Mouse (Mus musculus) large intestine, adult 2 months (tissue): ENCODE results near the gene B3glct. TPM values are rescaled to one million over a fixed set of nuclear protein-coding genes. Genes with fewer than 3 reads are reported as not detected.

Source experiments
- DNase-seq: peaks from one replicate; pipeline ENCODE4 v3.0.0-alpha.2; 2012; ENCODE audit warnings: low read depth, low spot score
- whole genome bisulfite sequencing: fragments of 180-500 bp; shearing (Covaris S2); methylation state at CpG from one replicate; pipeline ENCODE4 v1.1.7; 2018; 5-methylcytosine and 5-hydroxymethylcytosine counted together
- polyA plus RNA-seq: library from polyadenylated mRNA; depleted of rRNA; stranded (reverse); fragments of >200 nt; gene quantifications from 2 replicates; pipeline ENCODE4 v1.2.3, GENCODE M21; 2012; rRNA removed

B3glct gene
- polyA plus RNA-seq, 1 experiment: 6.5 TPM

DNA sequence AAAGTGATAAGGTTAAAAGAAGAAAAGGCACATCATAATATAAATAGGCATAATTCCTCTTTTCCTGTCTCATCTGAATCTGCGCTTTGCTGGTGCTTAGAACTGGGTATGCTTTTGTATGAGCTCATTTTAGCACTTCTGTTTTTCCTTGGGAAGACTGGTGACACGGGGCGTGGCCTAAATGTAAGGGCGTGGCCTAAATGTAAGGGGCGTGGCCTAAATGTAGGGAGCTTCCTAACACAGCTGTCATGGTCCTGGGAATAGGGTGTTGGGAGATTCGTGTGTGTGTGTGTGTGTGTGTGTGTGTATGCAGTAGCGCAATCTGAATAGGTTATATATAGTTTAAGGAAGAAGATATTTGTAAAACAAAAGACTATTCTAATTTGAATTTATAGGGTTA, 62.1 kb downstream of the B3glct start:
- DNase-seq: no peak
- WGBS: 92% methylated on average over 7 of the region's 7 CpGs

DNA sequence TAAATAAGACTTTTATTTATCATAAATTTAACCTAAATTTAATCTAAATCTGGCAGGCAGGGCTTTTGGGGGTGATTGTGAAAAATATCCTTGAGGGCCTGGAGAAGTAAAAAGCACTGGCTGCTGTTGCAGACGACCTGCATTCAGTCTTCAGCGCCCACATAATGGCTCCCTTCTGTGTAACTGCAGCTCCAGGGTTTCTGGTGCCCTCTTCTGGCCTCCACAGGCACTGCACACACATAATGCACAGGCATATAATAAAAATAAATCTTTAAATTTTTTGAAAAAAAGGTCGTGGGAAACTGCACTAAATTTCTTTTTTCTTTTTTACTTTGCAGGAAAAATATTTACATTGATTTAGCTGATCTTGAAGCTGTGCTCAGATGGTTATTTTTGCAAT, 62.7 kb downstream of the B3glct start:
- no peak for DNase-seq
- 84% methylated on average over 3 of the region's 3 CpGs for WGBS

DNA sequence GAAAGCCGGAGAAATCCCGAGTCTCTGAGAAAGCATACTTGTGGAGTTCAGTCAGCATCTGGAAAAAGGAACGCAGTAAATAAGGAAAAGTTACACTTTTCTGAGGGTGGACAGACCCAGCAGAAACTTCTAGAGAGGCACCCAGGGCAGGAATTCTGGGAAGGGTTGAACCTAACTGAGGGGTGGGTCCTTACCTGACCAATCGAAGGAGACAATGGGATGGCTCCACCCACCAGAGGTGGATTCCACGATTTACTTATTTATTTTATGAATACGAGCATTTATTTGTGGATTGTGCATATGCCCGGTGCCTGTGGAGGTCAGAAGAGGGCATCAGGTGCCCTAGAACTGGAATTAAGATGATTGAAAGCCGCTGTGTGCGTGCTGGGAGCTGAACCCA, 64.3 kb downstream of the B3glct start:
- DNase-seq: no peak
- WGBS: 90% methylated on average over 9 of the region's 9 CpGs

DNA sequence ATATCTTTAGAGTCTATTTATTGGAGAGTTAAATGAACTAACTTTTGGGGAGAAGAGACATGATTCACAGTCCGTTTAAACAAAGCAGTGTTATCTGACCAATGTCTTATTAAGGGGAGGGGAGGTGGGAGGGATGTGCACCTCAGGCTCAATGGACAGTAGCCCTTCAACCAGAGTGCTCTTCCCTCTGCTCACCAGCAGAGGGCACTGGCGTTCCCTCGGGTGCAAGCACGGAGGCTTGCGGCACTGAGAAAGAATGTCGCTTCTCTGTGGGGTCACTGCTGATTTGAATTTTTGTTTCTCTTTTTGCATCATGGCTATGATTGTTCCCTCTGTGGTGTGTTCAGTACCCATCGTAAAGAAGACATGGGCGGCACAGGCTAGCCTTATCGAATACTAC, 67.0 kb downstream of the B3glct start:
- DNase-seq: no peak
- WGBS: 96% methylated on average over 9 of the region's 9 CpGs

DNA sequence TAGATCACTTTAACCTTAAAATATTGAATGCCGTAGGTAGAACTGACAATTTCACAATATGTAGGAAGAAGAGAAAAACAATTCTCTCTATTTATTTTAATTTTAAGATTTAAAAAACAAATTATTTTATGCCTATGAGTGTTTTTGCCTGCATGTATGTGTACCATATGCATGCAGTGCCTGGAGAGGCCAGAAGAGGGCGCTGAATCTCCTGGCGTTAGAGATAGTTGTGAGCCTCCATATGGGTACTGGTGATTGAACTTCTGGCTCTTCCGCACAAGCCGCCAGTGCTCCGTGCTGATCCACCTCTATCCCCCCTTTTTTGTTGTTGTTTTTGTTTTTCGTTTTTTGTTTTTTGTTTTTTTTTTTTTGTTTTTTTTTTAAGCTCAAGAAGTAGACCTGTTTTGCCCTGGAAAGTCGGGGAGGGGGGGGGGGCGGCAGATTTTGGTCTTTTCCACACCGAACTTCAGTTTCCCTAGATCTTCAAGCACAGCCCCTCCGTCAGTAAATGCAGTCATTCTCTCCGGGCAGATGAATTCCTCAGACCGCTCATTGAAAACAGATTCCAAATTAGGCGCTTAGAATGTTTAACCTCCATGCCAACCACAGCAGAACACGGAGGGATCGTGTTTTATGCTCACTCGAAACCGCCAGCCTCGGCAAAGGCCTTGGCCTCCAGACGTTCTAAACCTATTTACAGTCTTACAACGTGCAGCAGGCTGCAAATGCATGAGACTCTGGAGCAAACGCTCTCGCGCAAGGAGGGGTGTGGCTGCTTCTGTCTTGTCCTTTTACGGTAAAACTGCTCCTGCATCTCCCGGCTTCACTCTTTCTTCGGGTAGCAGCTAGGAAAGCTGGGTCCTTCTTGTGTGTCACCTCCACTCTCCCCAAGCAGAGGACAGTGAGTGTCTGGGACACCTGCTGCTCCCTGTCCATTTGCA, 70.9 kb downstream of the B3glct start:
- 80% methylated on average over 27 of the region's 27 CpGs for WGBS
- no peak for DNase-seq

DNA sequence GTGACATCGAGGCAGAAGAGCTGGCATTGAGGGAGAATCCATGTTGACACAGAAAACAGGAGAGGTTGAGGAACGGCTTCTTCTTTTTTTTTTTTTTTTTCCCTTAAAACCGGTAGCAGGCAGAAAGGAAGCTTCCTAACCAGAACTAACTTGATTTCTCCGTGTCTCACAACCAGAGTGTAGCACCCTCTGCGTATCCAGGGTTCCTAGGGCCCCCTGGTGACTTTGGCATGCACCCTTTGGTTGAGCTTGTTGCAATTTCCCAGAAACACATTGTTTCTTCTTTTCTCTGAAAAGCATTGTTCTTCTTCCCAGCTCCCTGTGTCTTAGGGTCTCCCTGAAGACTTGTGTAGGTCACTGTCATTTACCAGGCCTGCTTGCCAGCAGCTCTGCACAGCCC, 73.8 kb downstream of the B3glct start:
- DNase-seq: no peak
- 68% methylated on average over 5 of the region's 5 CpGs for WGBS

DNA sequence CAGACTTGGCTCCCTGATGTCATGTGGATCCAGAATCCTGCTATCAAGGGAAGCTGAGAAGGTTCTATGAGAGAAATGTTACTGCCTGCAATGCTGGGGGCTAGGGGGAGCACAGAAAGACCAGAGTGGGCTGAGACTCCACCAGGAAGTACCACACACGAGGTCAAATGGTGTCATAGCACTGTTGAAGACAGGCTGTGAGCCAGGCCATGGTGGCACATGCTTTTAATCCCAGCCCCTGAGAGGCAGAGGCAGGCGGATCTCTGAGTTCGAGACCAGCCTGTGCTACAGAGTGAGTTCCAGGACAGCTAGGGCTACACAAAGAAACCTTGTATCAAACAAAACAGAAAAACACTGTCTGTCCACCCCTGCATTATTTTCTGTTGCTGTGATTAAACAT, 75.0 kb downstream of the B3glct start:
- 77% methylated on average over 3 of the region's 3 CpGs for WGBS
- no peak for DNase-seq

DNA sequence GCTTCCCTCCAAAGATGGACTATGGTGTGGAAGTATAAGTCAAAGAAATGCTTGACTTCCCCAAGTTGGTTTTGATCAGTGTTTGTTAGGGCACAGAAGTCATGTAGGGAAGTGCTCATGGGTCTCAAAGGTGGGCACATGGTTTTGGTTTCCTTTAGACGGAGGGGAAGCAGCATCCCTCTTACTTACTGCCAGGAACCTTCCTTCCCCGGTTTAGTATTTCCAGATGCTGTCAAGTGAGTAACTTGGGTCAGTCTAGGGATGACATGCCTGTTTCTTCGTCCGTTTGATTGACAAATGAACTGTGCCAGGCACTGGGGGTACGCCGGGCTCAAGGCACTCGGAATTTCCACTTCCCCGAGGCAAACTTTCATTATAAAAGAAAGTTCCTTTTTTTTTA, 89.1 kb downstream of the B3glct start:
- 85% methylated on average over 8 of the region's 8 CpGs for WGBS
- DNase-seq: no peak

DNA sequence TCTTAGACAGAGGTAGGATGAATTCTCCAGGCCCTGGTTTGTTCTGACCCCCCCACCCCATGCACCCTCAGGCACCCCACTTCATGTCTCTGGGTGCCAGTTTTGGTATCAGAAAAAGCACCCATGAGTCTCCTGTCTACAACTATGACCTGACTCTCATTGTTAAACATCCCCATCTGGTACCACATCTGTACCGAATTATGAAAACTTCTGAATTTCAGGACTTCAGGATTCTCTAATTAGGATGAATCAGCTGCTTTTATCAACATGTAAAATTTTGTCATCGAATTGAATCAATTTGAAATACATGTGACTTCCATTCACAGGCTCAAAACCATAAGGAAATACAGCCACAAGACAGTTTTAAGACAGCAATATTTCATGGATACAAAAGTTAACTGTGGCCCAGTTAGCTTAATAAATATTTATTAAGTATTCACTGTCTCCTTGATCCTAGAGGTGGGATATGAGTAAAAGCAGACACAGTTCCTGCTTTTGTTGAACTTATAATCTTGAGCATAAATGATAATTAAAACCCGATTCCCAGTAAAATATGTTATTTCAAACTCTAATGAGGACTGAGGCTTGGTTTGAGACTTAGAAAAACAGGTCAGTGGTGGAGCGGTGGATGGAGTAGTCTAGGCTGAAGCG, 89.7 kb downstream of the B3glct start:
- WGBS: 67% methylated on average over 5 of the region's 5 CpGs
- DNase-seq: no peak

DNA sequence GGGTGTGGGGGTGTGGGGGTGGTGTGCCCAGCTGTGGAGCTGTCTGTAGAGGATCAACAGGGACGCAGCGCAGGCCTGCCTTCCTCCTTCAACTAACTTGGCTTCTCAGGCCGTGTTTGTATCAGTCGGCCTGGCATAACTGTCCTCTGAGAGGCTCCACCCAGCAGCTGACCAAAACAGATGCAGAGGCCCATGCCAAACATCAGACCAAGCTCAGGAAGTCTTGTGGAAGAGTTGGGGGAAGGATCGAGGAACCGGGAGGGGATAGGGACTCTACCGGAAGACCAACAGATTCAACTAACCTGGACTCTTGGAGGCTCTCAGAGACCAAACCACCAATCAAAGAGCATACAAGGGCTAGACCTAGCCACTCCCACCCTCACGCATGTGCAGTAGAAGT, 91.6 kb downstream of the B3glct start:
- 93% methylated on average over 8 of the region's 8 CpGs for WGBS
- DNase-seq: no peak

DNA sequence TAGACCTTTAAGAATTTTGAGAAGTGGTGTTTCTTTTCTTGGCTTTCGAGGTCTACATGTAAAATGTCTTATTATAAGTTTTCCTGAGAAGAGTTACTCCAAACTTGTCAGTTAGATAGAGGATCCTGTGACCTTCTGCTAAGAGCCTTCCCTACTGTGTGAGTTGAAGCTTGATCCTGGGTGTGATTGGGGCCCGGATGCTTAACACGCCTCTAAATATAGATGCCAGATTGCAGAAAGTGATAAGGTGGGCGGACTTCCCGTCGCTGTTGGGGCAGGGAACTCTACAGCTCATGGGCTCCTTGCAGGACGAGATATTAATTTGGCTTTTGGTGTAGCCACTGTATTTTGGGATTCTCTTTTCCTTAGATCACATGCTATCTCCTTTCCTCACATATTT, 98.0 kb downstream of the B3glct start:
- DNase-seq: no peak
- 53% methylated on average over 7 of the region's 7 CpGs for WGBS

DNA sequence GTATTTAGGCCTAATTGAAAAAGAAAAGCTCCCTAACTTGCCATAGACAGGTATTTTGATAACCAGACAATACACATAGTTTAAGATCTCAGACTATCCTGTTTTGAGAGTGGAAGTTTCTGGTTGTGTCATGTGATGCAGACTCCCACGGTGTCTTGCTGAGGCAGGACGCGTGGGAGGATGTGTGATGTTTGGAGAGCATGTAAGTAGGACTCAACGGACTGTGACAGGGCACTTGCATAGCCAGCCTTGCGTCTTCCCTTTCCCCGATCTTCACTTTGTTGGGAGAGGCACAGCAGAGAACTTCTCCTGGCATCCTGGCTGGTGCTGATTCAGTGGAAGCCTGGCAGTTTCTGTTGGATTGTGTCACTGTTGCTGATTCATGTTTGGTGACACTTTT, 101.7 kb downstream of the B3glct start:
- WGBS: 88% methylated on average over 6 of the region's 6 CpGs
- DNase-seq: no peak

DNA sequence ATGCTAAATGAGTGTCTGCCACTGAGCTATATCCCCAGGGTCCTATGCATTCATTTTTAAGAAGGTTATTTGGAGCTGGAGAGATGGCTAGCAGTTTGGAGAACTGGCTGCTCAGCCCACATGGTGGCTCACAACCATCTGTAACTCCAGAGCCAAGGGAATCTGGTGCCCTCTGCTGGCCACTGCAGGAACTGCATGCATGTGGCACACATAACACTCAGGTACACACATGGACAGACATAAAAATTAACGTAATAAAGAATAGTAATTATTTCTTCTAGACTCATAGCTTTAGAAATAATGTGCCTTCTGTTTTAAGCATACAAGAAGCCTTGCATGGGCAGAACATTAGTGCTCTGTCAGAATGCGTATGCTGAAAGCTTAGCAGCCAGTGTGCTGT, 102.4 kb downstream of the B3glct start:
- no peak for DNase-seq
- 97% methylated on average over 2 of the region's 2 CpGs for WGBS

DNA sequence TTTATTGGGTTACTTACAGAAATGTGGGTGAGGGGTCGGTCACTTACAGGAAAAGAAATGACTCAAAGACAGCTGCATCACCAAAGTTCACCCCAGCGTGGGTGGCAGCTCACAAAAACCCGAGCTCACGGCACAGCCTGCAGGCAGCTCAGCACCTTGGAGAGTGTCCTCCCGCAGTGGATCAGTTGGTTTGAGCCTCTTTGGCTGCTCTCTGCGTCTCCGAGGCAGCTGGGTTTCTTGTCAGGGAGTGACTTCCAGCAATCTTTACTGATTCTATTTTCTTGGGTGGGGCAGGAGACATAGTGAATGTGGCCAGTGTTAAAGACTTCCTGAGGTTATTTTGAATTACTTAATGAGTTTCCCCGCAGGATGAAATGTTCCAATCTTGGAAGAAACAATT, 112.1 kb downstream of the B3glct start:
- WGBS: 20% methylated on average over 8 of the region's 8 CpGs
- no peak for DNase-seq

DNA sequence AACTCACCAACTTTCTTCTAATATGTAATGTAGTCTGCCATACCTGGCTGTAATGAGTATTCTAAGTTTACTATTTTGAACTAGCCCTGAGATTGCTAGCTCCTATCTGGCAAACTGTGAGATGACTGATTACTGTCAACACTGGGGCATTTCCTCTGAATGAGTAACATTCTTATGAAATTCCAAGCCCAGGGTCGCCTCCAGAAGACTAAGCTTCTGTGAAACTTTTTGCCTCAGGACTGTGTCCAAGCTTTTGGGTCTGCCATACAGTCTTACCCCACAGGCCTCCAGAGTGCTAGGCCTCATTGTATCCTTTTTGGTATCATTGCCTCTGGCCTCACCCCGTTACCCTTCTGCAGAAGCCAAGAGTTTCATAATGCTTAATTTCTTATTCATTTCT, 132.0 kb downstream of the B3glct start:
- 76% methylated on average over 2 of the region's 2 CpGs for WGBS
- DNase-seq: no peak

DNA sequence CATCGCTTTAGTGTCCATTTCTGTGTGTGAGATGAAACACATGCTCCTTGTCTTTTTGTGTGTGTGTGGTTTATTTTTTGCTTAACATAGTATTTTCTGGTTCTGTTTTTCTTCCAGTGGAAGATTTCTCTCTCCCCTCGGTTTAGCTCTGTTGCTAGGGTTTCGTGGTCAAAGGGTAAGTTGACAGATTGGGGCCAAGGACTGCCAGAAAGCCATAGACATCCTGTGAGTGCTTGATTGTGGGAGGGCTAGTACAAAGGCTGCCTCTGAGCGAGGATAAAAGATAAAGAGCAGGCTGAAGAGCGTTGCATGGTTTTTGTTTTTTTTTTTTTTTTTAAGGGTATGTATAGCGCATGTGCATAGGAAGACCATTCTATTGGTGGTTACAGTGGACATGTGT, 133.8 kb downstream of the B3glct start:
- no peak for DNase-seq

More for the DNA sequence above, 133.8 kb downstream of the B3glct start:
- WGBS: 27% methylated on average over 6 of the region's 6 CpGs

Other genes starting within 250 kb of the B3glct start
- 0.10 TPM in 1 of 2 replicates, not detected in the other for gene Tex26, start 238.6 kb upstream of the B3glct start, polyA plus RNA-seq
- not detected in 2 replicates for gene Wdr95, start 149.6 kb upstream of the B3glct start, polyA plus RNA-seq
- 9.5 and 11.0 TPM in 2 replicates for gene Hsph1, start 41.9 kb upstream of the B3glct start, polyA plus RNA-seq